Mouse (Mus musculus): ENCODE data around the gene Akr1a1.

GRCm38 (mm10) chr4:116684665-116685064, 33.2 kb upstream of the Akr1a1 start:
- TF ChIP-seq CTCF (IDR thresholded peaks at IDR 0.05; ENCODE audit: borderline replicate concordance, insufficient read depth, low read length) (no peak), POLR2A (IDR thresholded peaks at IDR 0.05; ENCODE audit: low read depth, low read length) (0 out of 2 replicates have a peak, but pooled peaks have one; percentile 31)
